Mouse (Mus musculus): ENCODE data around the gene Gm12216.

Gm12216 gene

GRCm38 (mm10) chr11:53795813-53796212, 63.2 kb downstream of the Gm12216 start:
- DNase-seq (ENCODE audit: low spot score) = peak; percentile 69

- DNase-seq (ENCODE audit: low spot score) = peak; percentile 92
Observed at GRCm38 (mm10) chr11:53794671-53795557, 64.1 kb downstream of the Gm12216 start.

GRCm38 (mm10) chr11:53794015-53794414, 65.0 kb downstream of the Gm12216 start:
- DNase-seq (ENCODE audit: low spot score) = peak; percentile 37

DNA sequence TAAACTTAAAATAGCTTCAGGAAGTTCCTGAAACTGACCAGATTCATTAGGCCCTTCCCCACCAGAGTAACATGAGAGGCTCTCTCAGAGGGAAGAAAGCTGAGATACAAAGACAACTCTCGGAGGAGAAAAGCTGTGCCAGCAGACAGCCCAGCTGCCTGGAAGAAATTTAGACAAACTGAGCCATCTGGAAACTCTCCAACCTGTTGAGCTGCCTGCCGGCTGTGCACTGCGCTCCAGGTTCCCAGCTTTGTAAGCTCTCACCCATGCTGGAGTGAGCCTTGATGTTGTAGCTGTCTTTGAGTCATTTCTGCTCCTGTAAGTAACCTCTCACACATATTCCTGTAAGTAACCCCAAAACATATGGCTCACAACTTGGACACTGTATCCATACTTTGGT, 66.1 kb downstream of the Gm12216 start:
- DNase-seq (ENCODE audit: low spot score) = peak; percentile 47

GRCm38 (mm10) chr11:53789277-53789676, 69.8 kb downstream of the Gm12216 start:
- peak; percentile 72 for DNase-seq (ENCODE audit: low spot score)

DNA sequence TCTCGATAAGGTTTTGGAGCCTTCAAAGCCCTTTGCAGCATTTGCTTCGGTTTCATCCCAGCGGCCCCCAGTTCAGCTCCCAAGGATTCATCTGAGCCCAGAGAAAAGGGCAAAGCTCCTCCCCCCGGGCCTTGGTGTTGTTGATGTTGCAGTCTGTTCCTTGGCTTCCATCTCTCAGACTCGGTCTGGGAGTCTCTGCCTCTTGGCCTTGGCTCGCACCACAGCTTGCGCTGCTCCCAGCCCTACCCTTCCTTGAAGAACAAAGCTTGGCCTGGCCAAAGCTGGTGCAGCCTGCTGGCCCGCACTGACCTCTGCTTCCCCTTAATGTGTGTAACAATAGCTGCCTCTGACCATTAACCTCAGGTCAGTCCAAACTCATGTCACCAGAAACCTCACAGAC, 70.9 kb downstream of the Gm12216 start:
- DNase-seq (ENCODE audit: low spot score) = no peak

GRCm38 (mm10) chr11:53786058-53787031, 72.7 kb downstream of the Gm12216 start:
- DNase-seq (ENCODE audit: low spot score) = no peak

DNA sequence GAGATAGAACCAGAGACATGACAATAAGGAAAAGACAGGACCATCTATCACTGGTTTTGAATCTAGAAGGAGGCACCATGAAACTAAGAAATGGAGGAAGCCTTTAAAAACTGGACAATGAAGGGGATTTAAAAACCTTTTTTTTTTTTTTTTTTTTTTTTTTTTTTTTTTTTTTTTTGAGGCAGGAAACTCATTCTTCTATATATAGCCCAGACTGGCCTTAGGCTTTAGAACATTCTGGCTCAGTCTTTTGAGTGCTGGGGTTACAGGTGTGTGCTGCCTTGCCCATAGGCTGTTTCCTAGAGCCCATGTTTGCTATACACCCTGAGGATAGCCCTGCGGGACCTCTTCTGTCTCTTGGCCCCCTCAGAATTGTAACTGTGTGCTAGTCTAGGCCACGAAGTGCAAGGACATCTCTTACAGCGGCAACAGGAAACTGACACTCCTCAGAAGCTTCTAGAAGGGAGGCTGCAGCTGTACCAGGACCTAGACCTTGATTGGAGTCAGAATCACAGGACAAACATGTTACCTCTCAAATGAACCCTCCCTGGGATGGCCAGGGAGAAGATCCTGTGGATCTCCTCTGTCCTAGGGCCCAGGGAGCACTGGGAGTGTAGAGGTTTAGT, 73.6 kb downstream of the Gm12216 start:
- DNase-seq (ENCODE audit: low spot score) = no peak

DNA sequence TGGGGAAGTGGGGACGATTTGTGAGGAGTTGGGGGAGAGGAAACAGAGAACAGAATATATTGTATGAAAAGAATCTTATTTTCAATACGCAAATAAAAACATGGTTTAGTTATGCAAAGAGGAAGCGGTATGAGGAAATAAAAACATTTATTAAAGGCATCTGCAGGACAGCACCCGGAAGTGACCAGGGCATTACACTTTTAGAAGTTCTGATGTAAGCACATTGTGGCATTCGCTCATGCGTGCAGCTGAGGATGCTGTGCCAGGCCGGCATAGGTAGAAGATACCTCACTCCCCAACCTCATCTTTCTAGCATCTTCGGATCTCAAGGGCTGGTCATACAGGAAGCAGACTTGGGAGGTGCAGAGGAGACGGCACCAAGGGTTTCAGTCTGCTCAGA, 75.8 kb downstream of the Gm12216 start:
- DNase-seq (ENCODE audit: low spot score) = no peak

GRCm38 (mm10) chr11:53781964-53782363, 77.1 kb downstream of the Gm12216 start:
- no peak for DNase-seq (ENCODE audit: low spot score)

GRCm38 (mm10) chr11:53781201-53781775, 77.8 kb downstream of the Gm12216 start:
- no peak for DNase-seq (ENCODE audit: low spot score)

- no peak for DNase-seq (ENCODE audit: low spot score)
Observed at GRCm38 (mm10) chr11:53780262-53780661, 78.8 kb downstream of the Gm12216 start.

DNA sequence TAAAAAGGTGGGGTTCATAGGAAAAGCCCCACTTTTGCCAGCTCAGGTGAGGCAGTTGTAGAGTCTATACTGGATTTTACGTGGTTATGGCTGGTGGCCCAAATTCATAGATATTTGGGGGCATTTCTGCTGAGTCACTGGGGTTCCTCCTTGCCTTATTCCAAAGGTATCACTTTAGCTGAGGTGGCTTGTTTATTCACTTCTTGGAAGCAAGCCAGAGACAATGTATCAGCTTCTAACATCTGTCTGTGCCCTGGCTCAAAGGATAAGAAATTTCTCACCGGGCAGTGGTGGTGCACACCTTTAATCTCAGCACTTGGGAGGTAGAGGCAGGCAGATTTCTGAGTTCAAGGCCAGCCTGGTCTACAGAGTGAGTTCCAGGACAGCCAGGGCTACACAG, 79.2 kb downstream of the Gm12216 start:
- DNase-seq (ENCODE audit: low spot score) = no peak

DNA sequence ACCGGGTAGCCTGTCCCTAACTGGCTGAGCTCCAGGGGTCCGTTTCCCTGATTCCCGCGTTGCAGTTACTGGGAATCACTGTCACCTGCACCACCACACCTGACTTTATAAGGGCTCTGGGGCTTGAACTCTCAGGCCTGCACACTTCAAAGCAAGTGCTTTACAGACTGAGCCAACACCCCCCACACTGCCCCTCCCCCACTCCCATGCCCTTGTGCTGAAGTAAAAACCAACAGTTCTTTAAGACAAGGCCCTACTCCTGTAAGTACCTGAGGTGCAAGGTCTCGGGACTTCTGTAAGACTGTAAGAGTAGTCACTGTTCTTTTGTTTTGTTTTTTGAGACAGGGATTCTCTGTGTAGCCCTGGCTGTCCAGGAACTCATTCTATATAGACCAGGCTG, 80.6 kb downstream of the Gm12216 start:
- DNase-seq (ENCODE audit: low spot score) = no peak

GRCm38 (mm10) chr11:53777736-53778135, 81.3 kb downstream of the Gm12216 start:
- DNase-seq (ENCODE audit: low spot score) = no peak

DNA sequence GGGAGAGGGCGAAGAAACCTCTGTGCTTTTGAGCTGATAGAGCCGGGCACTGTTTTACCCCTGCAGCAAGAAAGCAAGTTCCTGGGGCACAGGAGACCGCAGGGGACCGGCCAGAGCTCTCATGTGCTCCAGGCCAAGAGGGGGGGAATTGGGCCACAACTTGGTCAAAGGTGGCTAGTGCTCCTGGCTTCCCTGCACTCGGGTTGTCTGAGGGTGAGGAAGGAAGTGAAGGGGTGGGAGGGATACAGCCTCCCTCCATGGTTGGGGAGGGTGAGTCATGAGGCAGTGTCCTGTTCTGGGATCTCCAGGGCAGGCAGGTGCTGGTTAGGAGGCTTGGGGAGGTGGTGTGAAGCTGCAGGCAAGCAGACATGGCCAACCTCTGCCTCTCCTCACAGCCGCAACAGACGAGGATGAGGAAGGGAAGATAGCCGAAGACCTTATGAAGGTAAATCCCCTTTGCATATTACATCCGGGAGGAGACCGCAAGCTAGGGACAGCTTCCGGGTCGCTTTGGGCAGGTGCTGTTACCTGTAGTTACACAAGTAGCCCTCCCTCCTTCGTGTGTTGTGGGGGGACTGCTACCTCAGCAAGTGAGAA, 84.3 kb downstream of the Gm12216 start:
- no peak for DNase-seq (ENCODE audit: low spot score)

- DNase-seq (ENCODE audit: low spot score) = no peak
Observed at GRCm38 (mm10) chr11:53773641-53774360, 85.3 kb downstream of the Gm12216 start.

DNA sequence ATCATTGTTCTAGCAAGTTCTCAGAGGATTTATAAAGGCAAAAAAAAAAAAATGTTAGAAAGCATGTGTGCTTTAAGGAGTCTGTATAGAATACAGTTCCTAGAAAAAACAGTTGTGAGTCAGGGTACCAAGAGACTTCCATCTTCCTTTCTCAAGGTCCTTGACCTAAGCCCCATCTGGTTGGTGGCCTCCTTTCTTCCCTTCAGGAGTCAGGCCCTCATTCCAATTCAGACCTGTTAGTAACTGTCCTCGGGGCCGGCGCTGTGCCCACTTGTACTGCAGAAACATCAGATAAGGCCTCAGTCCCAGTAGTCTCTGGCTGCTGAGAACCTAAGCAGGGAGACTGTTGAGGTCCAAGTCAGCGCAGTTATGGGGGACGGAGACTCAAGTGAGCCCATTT, 86.0 kb downstream of the Gm12216 start, which contains the start of gene Gm17334:
Gene Gm17334, minus strand, starts transcription at position 101 of the 400 bp plus-strand sequence.
- DNase-seq (ENCODE audit: low spot score) = no peak

DNA sequence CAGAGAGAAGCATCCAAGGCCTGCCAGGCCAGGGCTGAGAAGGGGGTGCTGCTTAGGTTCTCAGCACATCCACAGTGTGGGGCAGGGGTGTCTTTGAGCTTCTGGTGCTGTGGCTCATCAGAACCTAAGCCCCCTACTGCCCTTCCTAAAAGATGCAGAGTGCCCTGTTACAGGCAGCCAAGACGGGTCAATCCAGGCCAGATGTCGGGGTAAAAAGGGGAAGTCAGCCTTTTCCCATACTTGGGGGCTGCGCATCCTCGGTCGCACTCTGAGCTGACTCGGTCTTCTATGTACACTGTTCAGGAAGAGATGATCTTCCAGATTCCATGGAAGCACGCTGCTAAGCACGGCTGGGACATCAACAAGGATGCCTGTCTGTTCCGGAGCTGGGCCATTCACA, 86.5 kb downstream of the Gm12216 start:
- DNase-seq (ENCODE audit: low spot score) = no peak

- no peak for DNase-seq (ENCODE audit: low spot score)
Observed at GRCm38 (mm10) chr11:53771001-53771744, 87.9 kb downstream of the Gm12216 start.
